Mouse (Mus musculus): ENCODE measurements around the gene Gm17606. TPM values are rescaled to one million over a fixed set of nuclear protein-coding genes. Genes with fewer than 3 reads are reported as not detected.
A peak's percentile ranks its signal among the peaks of the same experiment; 100 is the strongest.

The Gm17606 gene
- polyA plus RNA-seq, 1 experiment from 2014 or later: not detected

- Histone ChIP-seq H3K36me3 (ENCODE audit: control insufficient read depth, insufficient read depth, low read length) (peaks cover 76% of the 10 kb centered on the region), H3K4me3 (ENCODE audit: low read depth, low read length) (peak overlapping the region; percentile 64), H3K27ac (replicated peaks; ENCODE audit: low read depth, low read length) (peak overlapping the region; percentile 81), H3K9ac (ENCODE audit: low read depth, low read length) (peak overlapping the region; percentile 81), H3K4me1 (ENCODE audit: control insufficient read depth, insufficient read depth, low read length) (peaks cover 10% of the 10 kb centered on the region; the same call in 1 of the 2 replicates), H3K9me3 (ENCODE audit: control insufficient read depth, low read length) (no peaks in the 10 kb centered on the region), H3K27me3 (replicated peaks; ENCODE audit: control insufficient read depth, insufficient read depth, low read length) (no peaks in the 10 kb centered on the region), H3K4me2 (ENCODE audit: low read depth, low read length) (peak overlapping the region; percentile 73)
- WGBS: 0% methylated on average over 7 of the region's 7 CpGs
- DNase-seq (ENCODE audit: low spot score) (no peak), ATAC-seq (ENCODE audit: low read depth) (no peak)
These were observed 12.0 kb downstream of the Gm17606 start for GRCm38 (mm10) chr14:54652787-54653186.

- WGBS: under 1% methylated on average over 12 of the region's 12 CpGs
- peak; percentile 96 for DNase-seq (ENCODE audit: low spot score)
- H3K36me3 ChIP-seq (ENCODE audit: control insufficient read depth, insufficient read depth, low read length): peaks cover 76% of the 10 kb centered on the region
- peak overlapping the region; percentile 64 for H3K4me3 ChIP-seq (ENCODE audit: low read depth, low read length)
- H3K27ac ChIP-seq (replicated peaks; ENCODE audit: low read depth, low read length): peak overlapping the region; percentile 81
- peak overlapping the region; percentile 81 for H3K9ac ChIP-seq (ENCODE audit: low read depth, low read length)
- no peaks in the 10 kb centered on the region for H3K9me3 ChIP-seq (ENCODE audit: control insufficient read depth, low read length)
- peaks cover 10% of the 10 kb centered on the region; the same call in 1 of the 2 replicates for H3K4me1 ChIP-seq (ENCODE audit: control insufficient read depth, insufficient read depth, low read length)
- peak overlapping the region; percentile 73 for H3K4me2 ChIP-seq (ENCODE audit: low read depth, low read length)
- peak; percentile 91 for ATAC-seq (ENCODE audit: low read depth)
- H3K27me3 ChIP-seq (replicated peaks; ENCODE audit: control insufficient read depth, insufficient read depth, low read length): no peaks in the 10 kb centered on the region
These were observed 12.7 kb downstream of the Gm17606 start for GRCm38 (mm10) chr14:54653496-54653895.

DNA sequence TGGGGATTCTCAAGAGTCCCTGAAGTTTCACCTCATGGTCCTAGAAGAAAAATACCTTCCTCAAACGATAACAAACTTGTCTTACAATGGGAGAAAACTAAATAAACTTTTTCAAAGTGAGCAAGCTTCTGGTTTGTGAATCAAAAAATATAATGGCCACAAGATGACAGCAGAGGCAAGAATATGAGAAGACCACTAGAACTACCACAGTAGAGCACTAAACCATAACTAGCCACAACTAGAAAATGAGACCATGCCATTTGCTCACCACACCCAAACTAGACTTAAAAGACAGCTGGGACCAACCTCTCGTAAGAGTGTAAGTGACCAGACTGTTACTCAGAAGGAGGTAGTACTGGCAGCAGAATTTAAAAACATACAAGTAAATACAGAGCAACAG, 19.3 kb downstream of the Gm17606 start:
- Histone ChIP-seq H3K4me2 (ENCODE audit: low read depth, low read length) (no peak overlapping the region), H3K9me3 (ENCODE audit: control insufficient read depth, low read length) (no peaks in the 10 kb centered on the region), H3K9ac (ENCODE audit: low read depth, low read length) (no peak overlapping the region), H3K4me3 (ENCODE audit: low read depth, low read length) (no peak overlapping the region), H3K27ac (replicated peaks; ENCODE audit: low read depth, low read length) (no peak overlapping the region), H3K27me3 (replicated peaks; ENCODE audit: control insufficient read depth, insufficient read depth, low read length) (no peaks in the 10 kb centered on the region), H3K36me3 (ENCODE audit: control insufficient read depth, insufficient read depth, low read length) (peaks cover 98% of the 10 kb centered on the region), H3K4me1 (ENCODE audit: control insufficient read depth, insufficient read depth, low read length) (no peaks in the 10 kb centered on the region)
- ATAC-seq (ENCODE audit: low read depth): no peak
- WGBS: 92% methylated on average over 2 of the region's 2 CpGs
- no peak for DNase-seq (ENCODE audit: low spot score)

DNA sequence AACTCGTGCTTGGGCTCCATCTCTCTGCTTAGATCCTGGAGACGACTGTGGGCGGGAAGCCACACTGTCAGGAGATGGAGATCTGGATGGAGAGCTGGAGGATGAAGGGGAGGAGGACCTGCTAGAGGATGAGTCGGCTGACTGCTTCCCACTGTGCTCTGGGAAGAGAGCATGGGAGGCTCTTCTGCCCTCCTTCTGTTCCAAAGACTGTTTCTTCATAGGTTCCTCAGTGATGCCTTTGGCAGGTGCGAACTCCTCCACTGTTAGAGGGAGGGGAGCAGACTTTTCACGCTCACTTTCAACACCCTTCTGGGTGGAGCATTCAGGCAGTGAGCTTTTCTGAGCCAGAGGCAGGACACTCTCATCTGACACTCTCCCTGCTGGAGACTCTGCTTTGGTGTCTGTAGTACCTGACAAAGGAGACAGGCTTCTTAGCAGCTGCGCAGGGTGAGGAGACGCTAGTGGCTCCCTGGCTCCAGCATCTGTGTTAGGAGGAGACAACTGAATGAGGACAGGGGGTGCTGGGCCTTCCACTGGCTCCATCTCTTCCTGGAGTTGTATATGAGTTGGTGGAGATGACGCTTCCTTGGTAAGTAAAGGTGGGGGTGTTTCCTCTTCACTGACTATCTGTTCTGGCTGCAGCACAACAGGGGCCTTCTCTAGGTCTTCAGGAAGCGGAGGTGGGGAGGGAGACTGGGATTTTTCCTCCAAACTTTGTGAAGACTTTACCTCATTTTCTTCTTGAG, 23.9 kb downstream of the Gm17606 start:
- WGBS: 89% methylated on average over 10 of the region's 10 CpGs
- ATAC-seq (ENCODE audit: low read depth): no peak
- no peak overlapping the region for H3K4me3 ChIP-seq (ENCODE audit: low read depth, low read length)
- no peak overlapping the region for H3K4me2 ChIP-seq (ENCODE audit: low read depth, low read length)
- no peaks in the 10 kb centered on the region for H3K27me3 ChIP-seq (replicated peaks; ENCODE audit: control insufficient read depth, insufficient read depth, low read length)
- H3K9me3 ChIP-seq (ENCODE audit: control insufficient read depth, low read length): no peaks in the 10 kb centered on the region
- peaks cover 97% of the 10 kb centered on the region for H3K36me3 ChIP-seq (ENCODE audit: control insufficient read depth, insufficient read depth, low read length)
- H3K9ac ChIP-seq (ENCODE audit: low read depth, low read length): no peak overlapping the region
- H3K4me1 ChIP-seq (ENCODE audit: control insufficient read depth, insufficient read depth, low read length): no peaks in the 10 kb centered on the region
- no peak for DNase-seq (ENCODE audit: low spot score)
- H3K27ac ChIP-seq (replicated peaks; ENCODE audit: low read depth, low read length): no peak overlapping the region

DNA sequence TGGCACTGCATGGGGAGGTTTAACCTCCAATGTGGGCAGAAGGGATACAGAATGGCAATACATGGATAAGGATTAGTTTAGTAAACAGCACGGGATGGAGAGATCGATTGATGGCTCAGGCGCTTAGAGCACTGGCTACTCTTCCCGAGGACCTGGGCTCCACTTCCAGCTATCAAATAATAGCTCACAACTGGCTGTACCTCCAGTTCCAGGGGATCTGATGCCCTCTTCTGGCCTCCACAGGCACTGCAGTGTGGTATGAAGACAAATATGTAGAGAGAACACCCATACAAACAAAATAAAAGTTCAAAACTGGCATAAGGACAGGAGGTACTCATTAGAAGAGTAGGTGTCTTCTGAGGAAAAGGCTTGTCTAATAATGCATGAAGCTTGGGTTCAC, 28.6 kb downstream of the Gm17606 start:
- H3K4me1 ChIP-seq (ENCODE audit: control insufficient read depth, insufficient read depth, low read length): no peaks in the 10 kb centered on the region
- H3K27ac ChIP-seq (replicated peaks; ENCODE audit: low read depth, low read length): no peak overlapping the region
- peaks cover 93% of the 10 kb centered on the region for H3K36me3 ChIP-seq (ENCODE audit: control insufficient read depth, insufficient read depth, low read length)
- no peak overlapping the region for H3K9ac ChIP-seq (ENCODE audit: low read depth, low read length)
- H3K27me3 ChIP-seq (replicated peaks; ENCODE audit: control insufficient read depth, insufficient read depth, low read length): no peaks in the 10 kb centered on the region
- peak; percentile 24 for DNase-seq (ENCODE audit: low spot score)
- 81% methylated on average over 4 of the region's 4 CpGs for WGBS
- ATAC-seq (ENCODE audit: low read depth): no peak
- H3K4me3 ChIP-seq (ENCODE audit: low read depth, low read length): no peak overlapping the region
- no peak overlapping the region for H3K4me2 ChIP-seq (ENCODE audit: low read depth, low read length)
- H3K9me3 ChIP-seq (ENCODE audit: control insufficient read depth, low read length): no peaks in the 10 kb centered on the region

GRCm38 (mm10) chr14:54674317-54674716, 33.6 kb downstream of the Gm17606 start:
- DNase-seq (ENCODE audit: low spot score) (peak; percentile 19), ATAC-seq (ENCODE audit: low read depth) (no peak)
- no peak overlapping the region for H3K27ac ChIP-seq (replicated peaks; ENCODE audit: low read depth, low read length)

DNA sequence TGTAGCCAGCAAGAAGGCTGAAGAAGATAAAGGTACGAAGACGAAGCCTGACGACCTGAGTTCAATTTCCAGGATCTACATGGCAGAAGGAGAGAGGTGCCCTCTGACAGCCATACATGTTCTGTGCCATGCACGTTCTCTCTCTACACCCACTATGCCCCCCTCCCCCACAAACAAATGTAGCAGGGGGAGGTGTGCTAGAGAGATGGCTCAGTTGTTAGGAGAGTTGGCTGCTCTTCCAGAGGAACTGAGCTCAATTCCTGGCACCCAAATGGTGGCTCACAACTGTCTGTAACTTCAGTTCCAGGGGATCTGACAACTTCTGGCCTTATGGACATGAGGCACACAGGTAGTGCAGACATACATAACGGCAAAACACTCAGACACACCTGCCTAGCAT, 35.5 kb downstream of the Gm17606 start:
- 89% methylated on average over 5 of the region's 5 CpGs for WGBS

More at GRCm38 (mm10) chr14:54674317-54674716, 33.6 kb downstream of the Gm17606 start:
- H3K4me2 ChIP-seq (ENCODE audit: low read depth, low read length): no peak overlapping the region
- peaks cover 91% of the 10 kb centered on the region for H3K36me3 ChIP-seq (ENCODE audit: control insufficient read depth, insufficient read depth, low read length)
- H3K9ac ChIP-seq (ENCODE audit: low read depth, low read length): no peak overlapping the region
- H3K4me1 ChIP-seq (ENCODE audit: control insufficient read depth, insufficient read depth, low read length): no peaks in the 10 kb centered on the region
- no peaks in the 10 kb centered on the region for H3K27me3 ChIP-seq (replicated peaks; ENCODE audit: control insufficient read depth, insufficient read depth, low read length)
- WGBS: 76% methylated on average over 2 of the region's 2 CpGs
- no peak overlapping the region for H3K4me3 ChIP-seq (ENCODE audit: low read depth, low read length)
- H3K9me3 ChIP-seq (ENCODE audit: control insufficient read depth, low read length): no peaks in the 10 kb centered on the region

GRCm38 (mm10) chr14:54678657-54679304, 38.0 kb downstream of the Gm17606 start:
- Histone ChIP-seq H3K27ac (replicated peaks; ENCODE audit: low read depth, low read length) (no peak overlapping the region), H3K4me1 (ENCODE audit: control insufficient read depth, insufficient read depth, low read length) (no peaks in the 10 kb centered on the region), H3K36me3 (ENCODE audit: control insufficient read depth, insufficient read depth, low read length) (peaks cover 73% of the 10 kb centered on the region), H3K27me3 (replicated peaks; ENCODE audit: control insufficient read depth, insufficient read depth, low read length) (no peaks in the 10 kb centered on the region), H3K4me2 (ENCODE audit: low read depth, low read length) (no peak overlapping the region), H3K4me3 (ENCODE audit: low read depth, low read length) (no peak overlapping the region), H3K9me3 (ENCODE audit: control insufficient read depth, low read length) (no peaks in the 10 kb centered on the region), H3K9ac (ENCODE audit: low read depth, low read length) (no peak overlapping the region)
- ATAC-seq (ENCODE audit: low read depth) (no peak), DNase-seq (ENCODE audit: low spot score) (no peak)
- WGBS: 88% methylated on average over 16 of the region's 16 CpGs

More for the DNA sequence above, 35.5 kb downstream of the Gm17606 start:
- Histone ChIP-seq H3K9ac (ENCODE audit: low read depth, low read length) (no peak overlapping the region), H3K36me3 (ENCODE audit: control insufficient read depth, insufficient read depth, low read length) (peaks cover 87% of the 10 kb centered on the region), H3K4me1 (ENCODE audit: control insufficient read depth, insufficient read depth, low read length) (no peaks in the 10 kb centered on the region), H3K4me3 (ENCODE audit: low read depth, low read length) (no peak overlapping the region), H3K9me3 (ENCODE audit: control insufficient read depth, low read length) (no peaks in the 10 kb centered on the region), H3K4me2 (ENCODE audit: low read depth, low read length) (no peak overlapping the region), H3K27ac (replicated peaks; ENCODE audit: low read depth, low read length) (no peak overlapping the region), H3K27me3 (replicated peaks; ENCODE audit: control insufficient read depth, insufficient read depth, low read length) (no peaks in the 10 kb centered on the region)
- no peak for DNase-seq (ENCODE audit: low spot score)
- no peak for ATAC-seq (ENCODE audit: low read depth)
